ENCODE assay signal across 7 mouse cellular contexts in genomic region chr1:63129857-63130690, GRCm38 (mm10). TPM values are rescaled to one million over a fixed set of nuclear protein-coding genes. Genes with fewer than 3 reads are reported as not detected.
DNase-seq lines count a peak whose midpoint lies in the region; ATAC-seq and TF ChIP-seq lines count a peak whose summit lies in the region.

No protein-coding gene starts in this region.

- no peak for TF ChIP-seq CTCF in CH12.LX (conservative IDR thresholded peaks at IDR 0.05 in 1 of 2, IDR thresholded peaks at IDR 0.05 in 1 of 2; ENCODE audit: low read depth in 2 of 2, low read length in 2 of 2)

- no peak overlapping the region for H3K9ac ChIP-seq in CH12.LX (ENCODE audit: insufficient read depth, low read depth)
- no peak overlapping the region for H3K9ac ChIP-seq in hindbrain, embryonic 11.5 days (ENCODE audit: low read depth, low read length)
- H3K9ac ChIP-seq in limb, embryonic 15.5 days = no peak overlapping the region

- no peak for TF ChIP-seq RAD21 in CH12.LX (IDR thresholded peaks at IDR 0.05; ENCODE audit: low read depth, low read length)

- no peaks in the 10 kb centered on the region for H3K27me3 ChIP-seq in CH12.LX (replicated peaks)
- H3K27me3 ChIP-seq in hindbrain, embryonic 11.5 days (ENCODE audit: control insufficient read depth, insufficient read depth, low read length) = no peaks in the 10 kb centered on the region
- no peaks in the 10 kb centered on the region for H3K27me3 ChIP-seq in limb, embryonic 15.5 days

- peaks cover 2 to 19% of the 10 kb centered on the region in 2 experiments; a peak in 3 of 4 replicates for H3K4me1 ChIP-seq in CH12.LX (ENCODE audit: control insufficient read depth in 1 of 2, insufficient read depth in 2 of 2)
- H3K4me1 ChIP-seq in hindbrain, embryonic 11.5 days (replicated peaks; ENCODE audit: control insufficient read depth, insufficient read depth, low read length) = no peaks in the 10 kb centered on the region
- peaks cover 10% of the 10 kb centered on the region; the same call in 1 of the 2 replicates for H3K4me1 ChIP-seq in limb, embryonic 15.5 days

- dilution Hi-C loops in CH12.LX (cut with MboI; ENCODE audit: extremely low pct_ligation_motif_present, extremely low pct_unique_long_range_greater_than_20kb, low sequenced_read_pairs) = no loop called here

- TF ChIP-seq EP300 in CH12.LX (IDR thresholded peaks at IDR 0.05; ENCODE audit: low read length) = no peak

- no peak for DNase-seq in CH12.LX (ENCODE audit: extremely low read depth)
- peak; percentile 32 for DNase-seq in T-cell, adult 2 months (ENCODE audit: low spot score)
- no peak for DNase-seq in hindbrain, embryonic 11.5 days (ENCODE audit: low spot score)
- DNase-seq in naive thymus-derived CD4-positive, alpha-beta T cell, adult 2 months (ENCODE audit: low read depth) = peak; percentile 66
- no peak for DNase-seq in cerebellum, adult 11 months
- DNase-seq in frontal cortex, postnatal 36 days (ENCODE audit: low spot score in 2 of 2) = no peak

- peak; percentile 38; the same call in 1 of the 2 replicates for ATAC-seq in hindbrain, embryonic 11.5 days (ENCODE audit: low FRiP score)
- ATAC-seq in limb, embryonic 15.5 days (ENCODE audit: insufficient number of reproducible peaks, low FRiP score, low TSS enrichment, low read depth) = no peak; the same call in 1 of the 2 replicates

- no peak overlapping the region for H3K27ac ChIP-seq in CH12.LX (ENCODE audit: insufficient read depth, low read depth)
- no peak overlapping the region for H3K27ac ChIP-seq in hindbrain, embryonic 11.5 days (ENCODE audit: low read depth, low read length)
- peak overlapping the region; percentile 43; the same call in 1 of the 2 replicates for H3K27ac ChIP-seq in limb, embryonic 15.5 days

- WGBS in hindbrain, embryonic 11.5 days = 25% methylated on average over 18 of the region's 18 CpGs
- 17% methylated on average over 18 of the region's 18 CpGs for WGBS in limb, embryonic 15.5 days

- no peak for TF ChIP-seq POLR2A in CH12.LX (IDR thresholded peaks at IDR 0.05; ENCODE audit: low read depth, low read length)

- H3K79me2 ChIP-seq in CH12.LX (replicated peaks; ENCODE audit: control insufficient read depth, extremely low read depth, insufficient read depth, poor library complexity, severe bottlenecking) = no peaks in the 10 kb centered on the region

- 0 out of 2 replicates have a peak overlapping the region, but pooled peaks have one; percentile 34 for H3K4me2 ChIP-seq in CH12.LX (ENCODE audit: insufficient read depth, low read depth, poor library complexity, severe bottlenecking)
- peak overlapping the region; percentile 25 for H3K4me2 ChIP-seq in hindbrain, embryonic 11.5 days (replicated peaks; ENCODE audit: low read depth, low read length)
- H3K4me2 ChIP-seq in limb, embryonic 15.5 days = peak overlapping the region; percentile 46

- no peak overlapping the region for H3K4me3 ChIP-seq in CH12.LX (replicated peaks in 1 of 3; ENCODE audit: low read depth in 2 of 3, low read length in 2 of 3, poor library complexity in 1 of 3)
- H3K4me3 ChIP-seq in hindbrain, embryonic 11.5 days (ENCODE audit: low read depth, low read length) = no peak overlapping the region
- H3K4me3 ChIP-seq in limb, embryonic 15.5 days = peak overlapping the region; percentile 23

- H3K9me3 ChIP-seq in CH12.LX (replicated peaks; ENCODE audit: low read length) = no peaks in the 10 kb centered on the region
- no peaks in the 10 kb centered on the region for H3K9me3 ChIP-seq in hindbrain, embryonic 11.5 days (ENCODE audit: control insufficient read depth, low read length)
- no peaks in the 10 kb centered on the region for H3K9me3 ChIP-seq in limb, embryonic 15.5 days

- in situ Hi-C loops in CH12.LX (cut with MboI; ENCODE audit: low pct_ligation_motif_present, low pct_unique_long_range_greater_than_20kb, low sequenced_read_pairs) = no loop called here

- peaks cover 6 to 29% of the 10 kb centered on the region in 2 experiments for H3K36me3 ChIP-seq in CH12.LX (replicated peaks in 1 of 2; ENCODE audit: control insufficient read depth in 1 of 2, insufficient read depth in 1 of 2, low read length in 1 of 2)
- H3K36me3 ChIP-seq in hindbrain, embryonic 11.5 days (ENCODE audit: control insufficient read depth, insufficient read depth, low read length) = no peaks in the 10 kb centered on the region
- peaks cover 17% of the 10 kb centered on the region for H3K36me3 ChIP-seq in limb, embryonic 15.5 days

TF ChIP-seq in CH12.LX, 34 proteins besides CTCF, POLR2A, EP300 and RAD21:
- TF ChIP-seq MAX (IDR thresholded peaks at IDR 0.05; ENCODE audit: low read length) (peak; percentile 40; the same call in 1 of the 2 replicates), RCOR1 (conservative IDR thresholded peaks at IDR 0.05; ENCODE audit: low read depth, low read length) (no peak), TBP (conservative IDR thresholded peaks at IDR 0.05; ENCODE audit: low read depth, low read length) (no peak), BHLHE40 (IDR thresholded peaks at IDR 0.05; ENCODE audit: low read depth, low read length) (peak; percentile 46), TCF12 (IDR thresholded peaks at IDR 0.05; ENCODE audit: low read depth, low read length) (no peak), IRF4 (IDR thresholded peaks at IDR 0.05; ENCODE audit: low read depth, low read length) (no peak), MYC (IDR thresholded peaks at IDR 0.05; ENCODE audit: low read depth, low read length) (peak; percentile 41; the same call in 1 of the 2 replicates), CHD2 (IDR thresholded peaks at IDR 0.05; ENCODE audit: low read length) (0 out of 2 replicates have a peak, but pooled peaks have one; percentile 16), MXI1 (IDR thresholded peaks at IDR 0.05; ENCODE audit: low read depth, low read length) (peak; percentile 43; the same call in 1 of the 2 replicates)

RNA-seq across cellular contexts. Expression of gene Ino80d, which starts 15.6 kb away (rescaled TPM):
- 5.8 and 6.0 TPM in 2 replicates for total RNA-seq in CH12.LX (2012; rRNA removed)
- total RNA-seq in CH12.LX (2014; rRNA removed) = 3.4 and 4.6 TPM in 2 replicates
- polyA plus RNA-seq in CH12.LX (2012; ENCODE audit: insufficient read length, low read depth) = 3.8 and 4.5 TPM in 2 replicates
- 10.5 and 16.8 TPM in 2 replicates for polyA plus RNA-seq in hindbrain, embryonic 11.5 days (2014; fragmentation: Nextera tagmentation; extraction: Ambion mirVana)
- polyA plus RNA-seq in limb, embryonic 15.5 days (2015; fragmentation: Nextera tagmentation; extraction: Ambion mirVana) = 11.3 TPM in 2 replicates

RNA-seq across cellular contexts. Expression of gene Eef1b2, which starts 46.6 kb away (rescaled TPM):
- total RNA-seq in CH12.LX (2012; rRNA removed) = 1,842 and 1,999 TPM in 2 replicates
- 1,302 and 1,454 TPM in 2 replicates for total RNA-seq in CH12.LX (2014; rRNA removed)
- polyA plus RNA-seq in CH12.LX (2012; ENCODE audit: insufficient read length, low read depth) = 1,881 and 2,419 TPM in 2 replicates
- 511 and 534 TPM in 2 replicates for polyA plus RNA-seq in hindbrain, embryonic 11.5 days (2014; fragmentation: Nextera tagmentation; extraction: Ambion mirVana)
- polyA plus RNA-seq in limb, embryonic 15.5 days (2015; fragmentation: Nextera tagmentation; extraction: Ambion mirVana) = 573 and 595 TPM in 2 replicates

RNA-seq across cellular contexts. Expression of gene Ndufs1, which starts 46.6 kb away (rescaled TPM):
- total RNA-seq in CH12.LX (2012; rRNA removed) = 56.9 and 73.2 TPM in 2 replicates
- total RNA-seq in CH12.LX (2014; rRNA removed) = 139 and 140 TPM in 2 replicates
- polyA plus RNA-seq in CH12.LX (2012; ENCODE audit: insufficient read length, low read depth) = 87.1 and 104 TPM in 2 replicates
- polyA plus RNA-seq in hindbrain, embryonic 11.5 days (2014; fragmentation: Nextera tagmentation; extraction: Ambion mirVana) = 135 and 158 TPM in 2 replicates
- 112 and 131 TPM in 2 replicates for polyA plus RNA-seq in limb, embryonic 15.5 days (2015; fragmentation: Nextera tagmentation; extraction: Ambion mirVana)

Comparison
In these comparisons a context has a peak if more than half of its experiments do, and no peak if none do; other contexts are left out.
1. DNase-seq: peak in T-cell, adult 2 months (single experiment) and naive thymus-derived CD4-positive, alpha-beta T cell, adult 2 months (single experiment); none in CH12.LX (single experiment), hindbrain, embryonic 11.5 days (single experiment), cerebellum, adult 11 months (single experiment) and frontal cortex, postnatal 36 days (0 of 2).
2. Peak in every context shown above with its lines, with median percentiles within 50 percentile points of each other: H3K4me2 ChIP-seq.